ENCODE assay signal across 16 mouse cellular contexts in the genomic region with DNA sequence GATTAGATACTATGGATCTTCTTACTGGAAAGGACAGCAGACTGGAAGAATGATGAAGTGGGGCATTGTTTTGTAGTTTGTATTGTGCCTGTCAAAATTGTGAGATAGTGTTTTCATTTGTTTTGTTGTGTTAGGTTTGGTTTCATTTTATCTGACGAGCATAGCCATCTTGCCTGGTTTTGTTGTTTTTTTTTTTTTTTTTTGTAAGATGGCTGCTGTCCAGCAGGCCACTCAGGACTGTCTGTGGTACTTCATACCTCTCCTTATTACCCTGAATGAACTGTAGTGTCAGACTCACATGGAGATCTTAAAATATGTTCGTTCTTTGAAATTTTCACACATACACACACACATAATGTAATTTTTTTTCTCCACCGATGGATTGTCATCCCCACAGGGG. TPM values are rescaled to one million over a fixed set of nuclear protein-coding genes. Genes with fewer than 3 reads are reported as not detected.
"Had no signal": no experiment of that assay in that cellular context is flagged by ENCODE, and none has a peak within 500 bp of the region (broad histone marks: within the 10 kb centered on the region; RNA-seq: fewer than 3 reads in every experiment).

No protein-coding gene starts in this region.

- H3K4me3 ChIP-seq: neural tube, embryonic 12.5 days; stomach, embryonic 15.5 days had no signal

- H3K36me3 ChIP-seq: neural tube, embryonic 12.5 days; stomach, embryonic 15.5 days had no signal

- H3K4me2 ChIP-seq: lung, embryonic 14.5 days; midbrain, embryonic 11.5 days; neural tube, embryonic 12.5 days; stomach, embryonic 15.5 days had no signal

- H3K27ac ChIP-seq: neural tube, embryonic 12.5 days; stomach, embryonic 15.5 days; stomach, postnatal 0 days had no signal

- H3K9me3 ChIP-seq: neural tube, embryonic 12.5 days; stomach, embryonic 15.5 days had no signal

- H3K9ac ChIP-seq: lung, embryonic 14.5 days; neural tube, embryonic 12.5 days; stomach, embryonic 15.5 days had no signal

- DNase-seq: lung, adult 18-20 months; lung, embryonic 14.5 days; lung, postnatal 10 days; lung, postnatal 4 days; midbrain, embryonic 14.5 days; right cerebral cortex, postnatal 14 days; thymus, adult 2 months; thymus, postnatal 25 days; thymus, postnatal 4 days had no signal

- ATAC-seq: midbrain, embryonic 16.5 days had no signal

- H3K27me3 ChIP-seq: neural tube, embryonic 12.5 days; stomach, embryonic 15.5 days had no signal

- H3K4me1 ChIP-seq: neural tube, embryonic 12.5 days; stomach, embryonic 15.5 days had no signal

RNA-seq across cellular contexts. Expression of a gene that starts 9.4 kb away (rescaled TPM):
- total RNA-seq: megakaryocyte-erythroid progenitor cell, adult 5-6 weeks; neutrophil, adult 5-6 weeks had no signal
